Mouse (Mus musculus): ENCODE measurements around the gene Eif6. TPM values are rescaled to one million over a fixed set of nuclear protein-coding genes. Genes with fewer than 3 reads are reported as not detected.

The Eif6 gene
- total RNA-seq, 2 experiments from 2014 or later, result 59.2 to 65.6 TPM

- DNase-seq, result no peak
Observed at GRCm38 (mm10) chr2:155787949-155788931, 38.5 kb downstream of the Eif6 start.

- no peak for DNase-seq
Observed at GRCm38 (mm10) chr2:155786905-155787304, 39.8 kb downstream of the Eif6 start.

DNA sequence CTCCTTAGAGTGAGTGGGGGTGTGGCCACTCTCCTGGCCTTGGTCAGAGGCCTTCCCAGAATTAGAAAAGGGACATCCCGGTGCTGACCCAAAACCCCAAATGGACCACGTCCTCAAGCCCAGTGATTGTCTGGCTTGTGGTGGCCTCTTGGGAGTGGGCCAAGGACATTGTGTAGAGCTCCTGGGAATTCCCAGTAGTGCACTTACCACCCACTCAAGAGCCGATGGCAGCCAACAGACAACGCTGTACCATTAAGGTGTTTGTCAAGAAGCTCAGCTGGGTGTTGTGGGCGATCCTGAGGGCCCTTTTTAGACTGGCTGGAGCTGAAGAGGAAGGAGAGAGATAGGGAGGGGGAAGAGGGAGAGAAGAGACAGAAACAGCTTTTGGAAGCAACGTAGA lies 42.2 kb downstream of the Eif6 start:
- peak in 1 of 2 experiments; percentile 16 for DNase-seq

- DNase-seq, result no peak
Observed at GRCm38 (mm10) chr2:155779506-155779905, 47.2 kb downstream of the Eif6 start.

DNA sequence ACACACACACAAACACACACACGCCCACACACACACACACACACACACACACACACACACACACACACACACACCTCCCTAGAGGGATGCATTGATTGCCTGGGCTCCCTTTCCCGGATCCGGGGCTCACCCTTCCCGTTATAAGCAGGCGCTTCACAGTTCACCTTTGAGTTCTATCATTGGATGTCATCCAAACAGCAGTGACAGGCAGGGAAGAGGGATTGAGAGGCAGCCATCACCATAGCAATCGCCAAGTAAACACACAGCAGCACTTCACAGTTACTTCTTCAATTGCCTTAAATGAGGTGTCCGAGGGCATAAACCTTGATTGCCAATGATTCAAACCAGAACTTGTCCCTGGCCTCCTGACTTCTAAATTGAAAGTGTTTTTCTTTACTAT lies 47.7 kb downstream of the Eif6 start:
- no peak for DNase-seq

GRCm38 (mm10) chr2:155778004-155778403 lies 48.7 kb downstream of the Eif6 start:
- DNase-seq, result no peak

- no peak for DNase-seq
Observed at GRCm38 (mm10) chr2:155777688-155777985, 49.1 kb downstream of the Eif6 start.

GRCm38 (mm10) chr2:155776824-155777687 lies 49.7 kb downstream of the Eif6 start:
- DNase-seq, result no peak

DNA sequence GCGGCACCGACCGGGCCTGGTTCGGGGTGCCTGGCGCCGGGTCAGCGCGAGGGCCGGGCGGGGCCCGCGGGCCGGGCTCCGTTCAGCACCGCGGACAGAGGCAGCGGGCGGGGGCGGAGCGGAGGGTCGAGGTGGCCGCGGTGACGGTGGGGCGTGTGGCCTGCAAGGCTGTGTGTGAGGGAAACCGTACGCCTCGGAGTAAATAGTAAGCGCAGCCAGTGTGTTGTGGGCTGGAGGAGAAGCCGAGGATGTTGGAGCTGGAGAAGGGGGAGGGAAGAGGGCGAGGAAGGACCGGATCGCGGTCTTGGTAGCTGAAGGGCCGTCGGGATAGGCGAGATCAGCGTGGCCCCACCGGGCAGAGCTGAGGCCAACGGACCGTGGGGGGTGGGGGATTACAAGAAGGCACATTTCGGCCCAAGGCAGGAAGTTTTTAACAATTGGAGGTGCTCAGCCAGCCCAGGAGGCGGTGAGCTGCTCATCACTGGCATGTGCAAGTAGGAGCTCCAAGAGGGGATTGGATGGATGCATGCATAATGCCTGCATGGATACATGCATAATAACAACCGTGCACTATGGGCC lies 51.0 kb downstream of the Eif6 start:
- peak; percentile 16 to 54 for DNase-seq

GRCm38 (mm10) chr2:155774927-155775684 lies 51.6 kb downstream of the Eif6 start, which contains the start of gene Mmp24:
Gene Mmp24 (plus strand): TSS chr2:155775342.
- DNase-seq, result no peak

- no peak for DNase-seq
Observed at GRCm38 (mm10) chr2:155774261-155774926, 52.3 kb downstream of the Eif6 start.

GRCm38 (mm10) chr2:155773664-155774063 lies 53.1 kb downstream of the Eif6 start:
- DNase-seq, result no peak

Other genes with a start within 250 kb of the Eif6 start
- 10 to 100 TPM; 14.4 to 15.6 TPM for gene Gss, start 234.1 kb downstream of the Eif6 start, total RNA-seq (2021)
- 10 to 100 TPM; 23.0 to 30.1 TPM for gene Myh7b, start 215.7 kb downstream of the Eif6 start, total RNA-seq (2021)
- 10 to 100 TPM; 89.4 to 90.2 TPM for gene Trpc4ap, start 134.5 kb downstream of the Eif6 start, total RNA-seq (2021)
- gene Edem2, start 97.5 kb downstream of the Eif6 start, total RNA-seq (2021), result 1 to 10 TPM; 5.0 to 8.2 TPM
- not detected for gene Gm17581, start 91.1 kb downstream of the Eif6 start, total RNA-seq (2021)
- gene Procr, start 75.8 kb downstream of the Eif6 start, total RNA-seq (2021), result 1 to 10 TPM; 2.4 to 4.8 TPM
- gene Mmp24, start 51.6 kb downstream of the Eif6 start, total RNA-seq (2021), result not detected
- 10 to 100 TPM; 31.4 to 34.4 TPM for gene BC029722, start 7.5 kb downstream of the Eif6 start, total RNA-seq (2021)
- gene Fam83c, start 7.9 kb upstream of the Eif6 start, total RNA-seq (2021), result not detected
- gene Uqcc1, start 103.4 kb upstream of the Eif6 start, total RNA-seq (2021), result 100 to 1,000 TPM; 279 to 347 TPM
- gene Gm15557, start 113.8 kb upstream of the Eif6 start, total RNA-seq (2021), result not detected
- under 1 TPM in 1 of 2 experiments, not detected in 1; 0.13 TPM for gene Gdf5, start 118.4 kb upstream of the Eif6 start, total RNA-seq (2021)
- gene Cep250, start 129.5 kb upstream of the Eif6 start, total RNA-seq (2021), result 1 to 10 TPM; 4.5 to 4.8 TPM
- under 1 TPM in 1 of 2 experiments, not detected in 1; 0.25 TPM for gene 6430550D23Rik, start 181.1 kb upstream of the Eif6 start, total RNA-seq (2021)
- gene Ergic3, start 181.1 kb upstream of the Eif6 start, total RNA-seq (2021), result 10 to 100 TPM; 56.9 to 65.5 TPM
- gene Fer1l4, start 226.0 kb upstream of the Eif6 start, total RNA-seq (2021), result not detected
- gene Spag4, start 238.2 kb upstream of the Eif6 start, total RNA-seq (2021), result 1 to 10 TPM; 1.5 to 2.1 TPM

Measured in heart, adult 18-20 months (tissue).